Mouse (Mus musculus) lung, postnatal 0 days (tissue): ENCODE measurements around the gene Cyp26c1. TPM values are rescaled to one million over a fixed set of nuclear protein-coding genes. Genes with fewer than 3 reads are reported as not detected.
A peak's percentile ranks its signal among the peaks of the same experiment; 100 is the strongest.

Experiments used
- ATAC-seq: fragments of 200-750 bp; cut with Nextera tagmentation; 2 replicates; pipeline ENCODE4 v1.8.0; 2017; ENCODE audit warnings: moderate library complexity
- DNase-seq: peaks from one replicate; pipeline ENCODE4 v3.0.0-alpha.2; 2016; ENCODE audit warnings: low spot score
- H3K27ac ChIP-seq: fragments of 300-500 bp; sonication (generic); 2 replicates; pipeline ENCODE4 v1.5.1; 2014; ENCODE audit warnings: antibody characterized with exemption, mild to moderate bottlenecking, low read length, mixed read lengths
- H3K27me3 ChIP-seq: fragments of 300-500 bp; sonication (generic); replicated peaks from 2 replicates; pipeline ENCODE4 v1.6.1; 2014; ENCODE audit warnings: low read length, mixed read lengths; ENCODE audit not compliant: insufficient read depth
- H3K36me3 ChIP-seq: fragments of 300-500 bp; sonication (generic); 2 replicates; pipeline ENCODE4 v1.6.1; 2014; ENCODE audit warnings: low read length, mixed read lengths; ENCODE audit not compliant: insufficient read depth
- H3K4me1 ChIP-seq: fragments of 300-500 bp; sonication (generic); 2 replicates; pipeline ENCODE4 v1.6.1; 2014; ENCODE audit warnings: antibody characterized with exemption, low read depth, low read length, mixed read lengths; ENCODE audit not compliant: insufficient read depth
- H3K4me2 ChIP-seq: fragments of 300-500 bp; sonication (generic); replicated peaks from 2 replicates; pipeline ENCODE4 v1.6.1; 2014; ENCODE audit warnings: low read depth, mild to moderate bottlenecking, low read length, moderate library complexity, mixed read lengths
- H3K4me3 ChIP-seq: fragments of 300-500 bp; sonication (generic); 2 replicates; pipeline ENCODE4 v1.5.1; 2014; ENCODE audit warnings: low read depth, low read length
- H3K9ac ChIP-seq: fragments of 300-500 bp; sonication (generic); replicated peaks from 2 replicates; pipeline ENCODE4 v1.6.1; 2014; ENCODE audit warnings: low read depth, mild to moderate bottlenecking
- H3K9me3 ChIP-seq: fragments of 300-500 bp; sonication (generic); 2 replicates; pipeline ENCODE4 v1.6.1; 2016; ENCODE audit warnings: low read length, mixed read lengths
- CTCF ChIP-seq: IDR thresholded peaks from 2 replicates; pipeline ENCODE4 v1.5.1; 2016; ENCODE audit warnings: antibody characterized with exemption, mild to moderate bottlenecking
- EP300 ChIP-seq: IDR thresholded peaks from 2 replicates; pipeline ENCODE4 v1.6.1; 2016; ENCODE audit warnings: antibody characterized with exemption, mild to moderate bottlenecking, control low read depth
- WGBS: fragments of 180-500 bp; shearing (Covaris S2); extraction: QIAGEN DNeasy Blood & Tissue Kit; methylation state at CpG from one replicate; pipeline ENCODE4 v1.1.7; 2014; 5-methylcytosine and 5-hydroxymethylcytosine counted together
- polyA plus RNA-seq: library from polyadenylated mRNA; unstranded; fragments of >200 nt; fragmentation: Nextera tagmentation; extraction: Ambion mirVana; gene quantifications from 2 replicates; pipeline ENCODE4 v1.2.1, GENCODE M21; 2015

Gene Cyp26c1
- not detected in 2 replicates for polyA plus RNA-seq

- Histone ChIP-seq H3K4me3 (no peak within 1 kb of the TSS), H3K9ac (no peak within 1 kb of the TSS), H3K9me3 (no peaks in the 10 kb centered on the region), H3K4me1 (no peaks in the 10 kb centered on the region), H3K27me3 (peaks cover 61% of the 10 kb centered on the region), H3K36me3 (no peaks in the 10 kb centered on the region), H3K27ac (no peak within 1 kb of the TSS), H3K4me2 (no peak within 1 kb of the TSS)
- 31% methylated on average over 6 of the region's 6 CpGs for WGBS
- ATAC-seq (no peak), DNase-seq (no peak)
- TF ChIP-seq CTCF (no peak), EP300 (no peak)
Observed at GRCm38 (mm10) chr19:37685281-37685680, at the start of gene Cyp26c1. TSS of gene Cyp26c1 (plus strand) at chr19:37685581.

- no peak for ATAC-seq
- H3K9ac ChIP-seq, result no peak overlapping the region
- DNase-seq, result no peak
- H3K4me2 ChIP-seq, result no peak overlapping the region
- no peak overlapping the region for H3K4me3 ChIP-seq
- 30% methylated on average over 2 of the region's 2 CpGs for WGBS
- no peaks in the 10 kb centered on the region for H3K36me3 ChIP-seq
- no peaks in the 10 kb centered on the region for H3K4me1 ChIP-seq
- no peaks in the 10 kb centered on the region for H3K27me3 ChIP-seq
- no peak overlapping the region for H3K27ac ChIP-seq
- TF ChIP-seq EP300 (no peak), CTCF (peak; percentile 33)
- no peaks in the 10 kb centered on the region for H3K9me3 ChIP-seq
Observed at GRCm38 (mm10) chr19:37647994-37648393, 37.4 kb upstream of the Cyp26c1 start.

GRCm38 (mm10) chr19:37650526-37650925 is 34.9 kb upstream of the Cyp26c1 start:
- no peaks in the 10 kb centered on the region for H3K27me3 ChIP-seq
- no peak overlapping the region for H3K4me3 ChIP-seq
- no peak overlapping the region for H3K27ac ChIP-seq
- no peaks in the 10 kb centered on the region for H3K36me3 ChIP-seq
- H3K4me2 ChIP-seq, result no peak overlapping the region
- 59% methylated on average over 2 of the region's 2 CpGs for WGBS
- no peaks in the 10 kb centered on the region for H3K9me3 ChIP-seq
- DNase-seq, result no peak
- H3K4me1 ChIP-seq, result no peaks in the 10 kb centered on the region
- ATAC-seq, result no peak
- no peak for TF ChIP-seq EP300
- TF ChIP-seq CTCF, result no peak
- no peak overlapping the region for H3K9ac ChIP-seq

- WGBS, result 42% methylated on average over 5 of the region's 5 CpGs
- no peak overlapping the region for H3K4me3 ChIP-seq
- H3K9ac ChIP-seq, result no peak overlapping the region
- no peaks in the 10 kb centered on the region for H3K9me3 ChIP-seq
- ATAC-seq, result no peak
- TF ChIP-seq EP300 (no peak), CTCF (no peak)
- DNase-seq, result no peak
- no peaks in the 10 kb centered on the region for H3K36me3 ChIP-seq
- H3K4me2 ChIP-seq, result no peak overlapping the region
- H3K27ac ChIP-seq, result no peak overlapping the region
- H3K4me1 ChIP-seq, result no peaks in the 10 kb centered on the region
- H3K27me3 ChIP-seq, result no peaks in the 10 kb centered on the region
Observed at GRCm38 (mm10) chr19:37654012-37654411, 31.4 kb upstream of the Cyp26c1 start.

- Histone ChIP-seq H3K27me3 (no peaks in the 10 kb centered on the region), H3K9ac (no peak overlapping the region), H3K27ac (no peak overlapping the region), H3K36me3 (no peaks in the 10 kb centered on the region), H3K9me3 (no peaks in the 10 kb centered on the region), H3K4me1 (no peaks in the 10 kb centered on the region), H3K4me3 (no peak overlapping the region), H3K4me2 (no peak overlapping the region)
- WGBS, result 21% methylated on average over 9 of the region's 9 CpGs
- TF ChIP-seq EP300, result no peak
- no peak for TF ChIP-seq CTCF
- no peak for DNase-seq
- ATAC-seq, result no peak
Observed at GRCm38 (mm10) chr19:37656441-37656840, 28.9 kb upstream of the Cyp26c1 start.

- TF ChIP-seq EP300 (no peak), CTCF (no peak)
- H3K27ac ChIP-seq, result no peak overlapping the region
- no peaks in the 10 kb centered on the region for H3K9me3 ChIP-seq
- no peaks in the 10 kb centered on the region for H3K36me3 ChIP-seq
- 67% methylated on average over 6 of the region's 6 CpGs for WGBS
- no peaks in the 10 kb centered on the region for H3K4me1 ChIP-seq
- H3K9ac ChIP-seq, result no peak overlapping the region
- DNase-seq (no peak), ATAC-seq (no peak)
- no peak overlapping the region for H3K4me3 ChIP-seq
- H3K4me2 ChIP-seq, result no peak overlapping the region
- H3K27me3 ChIP-seq, result no peaks in the 10 kb centered on the region
Observed at GRCm38 (mm10) chr19:37665256-37665655, 20.1 kb upstream of the Cyp26c1 start.
